Mouse (Mus musculus) CH12.LX (cell line): ENCODE measurements around the gene Cstad. TPM values are rescaled to one million over a fixed set of nuclear protein-coding genes. Genes with fewer than 3 reads are reported as not detected.

Source experiments
- DNase-seq: peaks from one replicate; pipeline ENCODE4 v3.0.0-alpha.2; 2013; ENCODE audit errors: extremely low read depth
- H3K27ac ChIP-seq: 2 replicates; pipeline ENCODE4 v1.5.1; 2012; ENCODE audit warnings: low read depth, mild to moderate bottlenecking, control low read depth, moderate library complexity; ENCODE audit not compliant: insufficient read depth
- H3K27me3 ChIP-seq: replicated peaks from 2 replicates; pipeline ENCODE3; 2012; ENCODE audit warnings: inconsistent platforms
- H3K36me3 ChIP-seq, 2 experiments: replicated peaks in 1 of 2; 2 replicates each; pipeline versions ENCODE3 to v1.6.1; 2012; ENCODE audit warnings: inconsistent platforms in 1 of 2, low read length in 1 of 2, mild to moderate bottlenecking in 1 of 2, mixed read lengths in 1 of 2, moderate library complexity in 1 of 2; ENCODE audit not compliant: control insufficient read depth in 1 of 2, insufficient read depth in 1 of 2
- H3K4me1 ChIP-seq, 2 experiments: 2 replicates each; pipeline ENCODE4 v1.6.1; 2012; ENCODE audit warnings: inconsistent platforms in 1 of 2, moderate library complexity in 1 of 2; ENCODE audit not compliant: insufficient read depth in 2 of 2, control insufficient read depth in 1 of 2
- H3K4me2 ChIP-seq: 2 replicates; pipeline ENCODE4 v1.6.1; 2012; ENCODE audit warnings: low read depth, mild to moderate bottlenecking, control low read depth; ENCODE audit not compliant: poor library complexity, insufficient read depth, severe bottlenecking
- H3K4me3 ChIP-seq, 3 experiments: fragments of 150-350 bp in 1 of 3; sonication (generic) in 1 of 3; replicated peaks in 1 of 3; 2 replicates each; pipeline versions ENCODE3 to v1.5.1; 2011 to 2012; ENCODE audit warnings: low read depth in 2 of 3, low read length in 2 of 3, mild to moderate bottlenecking in 2 of 3, moderate library complexity in 2 of 3, control low read depth in 1 of 3, improper control_type of control experiment in 1 of 3, inconsistent platforms in 1 of 3, mixed read lengths in 1 of 3; ENCODE audit not compliant: poor library complexity in 1 of 3
- H3K79me2 ChIP-seq: replicated peaks from 2 replicates; pipeline ENCODE4 v1.6.1; 2012; ENCODE audit warnings: mild to moderate bottlenecking, moderate library complexity; ENCODE audit not compliant: control insufficient read depth, poor library complexity, insufficient read depth, severe bottlenecking; ENCODE audit errors: extremely low read depth
- H3K9ac ChIP-seq: 2 replicates; pipeline ENCODE4 v1.6.1; 2012; ENCODE audit warnings: low read depth, mild to moderate bottlenecking, control low read depth, moderate library complexity; ENCODE audit not compliant: insufficient read depth
- H3K9me3 ChIP-seq: replicated peaks from 2 replicates; pipeline ENCODE3; 2012; ENCODE audit warnings: low read length, inconsistent platforms, mixed read lengths
- BHLHE40 ChIP-seq: IDR thresholded peaks from 2 replicates; pipeline ENCODE4 v1.6.1; 2011; ENCODE audit warnings: mild to moderate bottlenecking, low read depth, low read length, improper control_type of control experiment
- CHD1 ChIP-seq: IDR thresholded peaks from 2 replicates; pipeline ENCODE4 v1.6.1; 2012; ENCODE audit warnings: low read depth, low read length, improper control_type of control experiment, inconsistent platforms
- CHD2 ChIP-seq: IDR thresholded peaks from 2 replicates; pipeline ENCODE4 v1.6.1; 2011; ENCODE audit warnings: low read length, improper control_type of control experiment
- CTCF ChIP-seq, 2 experiments: IDR thresholded peaks in 1 of 2; conservative IDR thresholded peaks in 1 of 2; 2 replicates each; pipeline ENCODE4 v1.5.1; 2011 to 2012; ENCODE audit warnings: low read depth in 2 of 2, low read length in 2 of 2, improper control_type of control experiment in 1 of 2, inconsistent platforms in 1 of 2, mild to moderate bottlenecking in 1 of 2, moderate library complexity in 1 of 2
- ETS1 ChIP-seq: conservative IDR thresholded peaks from 2 replicates; pipeline ENCODE4 v1.6.1; 2012; ENCODE audit warnings: low read depth, mild to moderate bottlenecking, inconsistent platforms, low read length, improper control_type of control experiment, moderate library complexity
- HCFC1 ChIP-seq: IDR thresholded peaks from 2 replicates; pipeline ENCODE4 v1.6.1; 2012; ENCODE audit warnings: low read depth, mild to moderate bottlenecking, inconsistent platforms, low read length, improper control_type of control experiment
- JUN ChIP-seq: IDR thresholded peaks from 2 replicates; pipeline ENCODE4 v1.6.1; 2011; ENCODE audit warnings: low read depth, mild to moderate bottlenecking, low read length, improper control_type of control experiment, moderate library complexity; ENCODE audit not compliant: insufficient read depth
- JUND ChIP-seq: conservative IDR thresholded peaks from 2 replicates; pipeline ENCODE4 v1.6.1; 2011; ENCODE audit warnings: low read depth, low read length, improper control_type of control experiment
- KAT2A ChIP-seq: IDR thresholded peaks from 2 replicates; pipeline ENCODE4 v1.6.1; 2012; ENCODE audit warnings: low read length, improper control_type of control experiment, inconsistent platforms; ENCODE audit not compliant: insufficient replicate concordance
- MAFK ChIP-seq: IDR thresholded peaks from 2 replicates; pipeline ENCODE4 v1.6.1; 2011; ENCODE audit warnings: low read length, improper control_type of control experiment; ENCODE audit not compliant: insufficient replicate concordance
- MAZ ChIP-seq: IDR thresholded peaks from 2 replicates; pipeline ENCODE4 v1.6.1; 2012; ENCODE audit warnings: low read depth, mild to moderate bottlenecking, inconsistent platforms, low read length, improper control_type of control experiment, moderate library complexity
- MEF2A ChIP-seq: IDR thresholded peaks from 2 replicates; pipeline ENCODE4 v1.6.1; 2014; ENCODE audit warnings: low read depth, mild to moderate bottlenecking, inconsistent platforms, low read length, improper control_type of control experiment, borderline replicate concordance
- NRF1 ChIP-seq: IDR thresholded peaks from 2 replicates; pipeline ENCODE4 v1.6.1; 2014; ENCODE audit warnings: low read depth, mild to moderate bottlenecking, inconsistent platforms, low read length, improper control_type of control experiment, moderate library complexity
- POLR2A ChIP-seq: IDR thresholded peaks from 2 replicates; pipeline ENCODE4 v1.6.1; 2011; ENCODE audit warnings: low read depth, mild to moderate bottlenecking, improper control_type of control experiment, low read length
- RAD21 ChIP-seq: IDR thresholded peaks from 2 replicates; pipeline ENCODE4 v1.6.1; 2011; ENCODE audit warnings: low read depth, mild to moderate bottlenecking, low read length, improper control_type of control experiment, moderate library complexity
- TBP ChIP-seq: conservative IDR thresholded peaks from 2 replicates; pipeline ENCODE4 v1.6.1; 2011; ENCODE audit warnings: low read depth, low read length, improper control_type of control experiment
- ZC3H11A ChIP-seq: IDR thresholded peaks from 2 replicates; pipeline ENCODE4 v1.6.1; 2012; ENCODE audit warnings: low read depth, mild to moderate bottlenecking, inconsistent platforms, low read length, improper control_type of control experiment
- ZKSCAN1 ChIP-seq: IDR thresholded peaks from 2 replicates; pipeline ENCODE4 v1.6.1; 2012; ENCODE audit warnings: low read depth, inconsistent platforms, low read length, improper control_type of control experiment, borderline replicate concordance
- ZMIZ1 ChIP-seq: IDR thresholded peaks from 2 replicates; pipeline ENCODE4 v1.6.1; 2012; ENCODE audit warnings: low read depth, mild to moderate bottlenecking, inconsistent platforms, low read length, improper control_type of control experiment
- ZNF384 ChIP-seq: IDR thresholded peaks from 2 replicates; pipeline ENCODE4 v1.6.1; 2012; ENCODE audit warnings: low read depth, low read length, improper control_type of control experiment, inconsistent platforms
- dilution Hi-C: fragments of 300-500 bp; cut with MboI; formaldehyde crosslinking; loops from 2 replicates; pipeline ENCODE4 v1.14.3; 2020; ENCODE audit warnings: low sequenced_read_pairs; ENCODE audit not compliant: extremely low pct_unique_long_range_greater_than_20kb, extremely low pct_ligation_motif_present
- in situ Hi-C: fragments of 300-500 bp; cut with MboI; formaldehyde crosslinking; loops from 3 replicates; pipeline ENCODE4 v1.14.3; 2019; ENCODE audit warnings: low sequenced_read_pairs, low pct_ligation_motif_present, low pct_unique_long_range_greater_than_20kb, mixed read lengths
- polyA plus RNA-seq: library from polyadenylated mRNA; unstranded; fragments of >175 nt; gene quantifications from 2 replicates; pipeline ENCODE4 v1.2.1, GENCODE M21; 2012; ENCODE audit warnings: low read depth; ENCODE audit not compliant: insufficient read length
- total RNA-seq, 2 experiments: library from RNA; depleted of rRNA; stranded (reverse); fragments of 300-350 nt in 1 of 2; fragments of >200 nt in 1 of 2; gene quantifications; 2 replicates each; pipeline ENCODE4 v1.2.3; 2012 to 2014

Cstad gene
- total and polyA plus RNA-seq, 3 experiments = 0.29 to 0.51 TPM; not detected in 1

DNA sequence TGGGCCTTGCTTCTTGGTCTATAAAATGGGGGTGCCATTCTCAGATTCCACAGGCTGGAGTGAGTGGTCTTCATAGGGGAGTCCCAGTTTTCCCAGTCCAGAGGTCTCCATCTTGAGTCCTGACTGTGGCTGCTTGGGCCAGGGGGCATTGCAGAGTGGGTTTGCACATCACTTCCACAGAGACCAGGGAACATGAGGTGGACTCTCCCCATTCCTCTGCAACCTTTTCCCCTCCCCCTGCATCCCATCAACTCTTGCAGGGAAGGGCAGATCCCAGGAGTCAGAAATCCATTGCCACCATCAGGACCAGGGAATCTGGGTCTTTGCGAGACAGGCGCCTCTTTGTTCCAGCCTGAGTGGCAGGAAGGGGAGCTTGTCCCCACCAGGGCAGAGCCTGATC, 21.0 kb downstream of the Cstad start:
- no peak overlapping the region for H3K4me2 ChIP-seq
- H3K9ac ChIP-seq = no peak overlapping the region
- dilution Hi-C loops (no loop called here), in situ Hi-C loops (no loop called here)
- TF ChIP-seq CHD1 (no peak), ETS1 (no peak), BHLHE40 (no peak), JUND (no peak), CHD2 (no peak), HCFC1 (no peak), ZMIZ1 (no peak), KAT2A (no peak), ZKSCAN1 (no peak), TBP (no peak), POLR2A (no peak)
- H3K36me3 ChIP-seq = no peaks in the 10 kb centered on the region
- H3K79me2 ChIP-seq = no peaks in the 10 kb centered on the region
- H3K27ac ChIP-seq = no peak overlapping the region
- no peak overlapping the region for H3K4me3 ChIP-seq
- H3K4me1 ChIP-seq = no peaks in the 10 kb centered on the region
- DNase-seq = no peak
- peaks cover 10% of the 10 kb centered on the region for H3K9me3 ChIP-seq
- peaks cover 15% of the 10 kb centered on the region for H3K27me3 ChIP-seq

DNA sequence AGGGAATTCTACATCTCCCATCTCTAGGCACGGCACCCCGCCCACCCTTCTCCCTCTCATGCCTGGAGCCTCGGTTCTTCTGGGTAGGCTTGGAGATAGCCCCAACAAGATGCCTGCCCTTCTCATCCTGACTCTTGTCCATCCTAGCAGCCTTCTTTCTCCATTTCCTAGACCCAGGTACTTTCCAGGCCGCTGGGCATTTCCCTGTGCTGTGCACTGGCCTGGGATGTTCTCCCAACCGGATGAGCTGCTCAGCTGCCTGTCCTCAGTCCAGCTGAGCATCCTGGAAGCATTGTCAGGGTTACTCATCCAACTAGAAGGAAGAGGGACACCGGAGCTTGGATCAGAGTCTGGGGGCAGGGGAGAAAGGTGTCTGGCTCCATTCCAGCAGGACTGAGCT, 21.6 kb downstream of the Cstad start:
- Histone ChIP-seq H3K27me3 (peaks cover 16% of the 10 kb centered on the region), H3K36me3 (no peaks in the 10 kb centered on the region), H3K79me2 (no peaks in the 10 kb centered on the region), H3K9ac (no peak overlapping the region), H3K27ac (no peak overlapping the region), H3K4me2 (no peak overlapping the region), H3K4me3 (no peak overlapping the region), H3K9me3 (peaks cover 10% of the 10 kb centered on the region), H3K4me1 (no peaks in the 10 kb centered on the region)
- dilution Hi-C loops = no loop called here
- TF ChIP-seq ZKSCAN1 (no peak), MAZ (no peak), RAD21 (no peak), ZNF384 (no peak), NRF1 (no peak), CTCF (conservative IDR thresholded peaks at IDR 0.05 in 1 of 2, IDR thresholded peaks at IDR 0.05 in 1 of 2; ENCODE audit: low read depth in 2 of 2, low read length in 2 of 2) (no peak), MAFK (no peak), MEF2A (no peak), ETS1 (no peak), JUN (no peak), TBP (no peak), ZC3H11A (no peak)
- in situ Hi-C loops = no loop called here
- no peak for DNase-seq
